Mouse (Mus musculus) 3134 (cell line): ENCODE data around the gene Daxx.

ENCODE experiments used
- DNase-seq: peaks from one replicate; pipeline ENCODE4 v3.0.0-alpha.2; 2011; ENCODE audit warnings: low spot score; ENCODE audit not compliant: insufficient read length; ENCODE audit errors: extremely low read depth

Daxx gene

DNA sequence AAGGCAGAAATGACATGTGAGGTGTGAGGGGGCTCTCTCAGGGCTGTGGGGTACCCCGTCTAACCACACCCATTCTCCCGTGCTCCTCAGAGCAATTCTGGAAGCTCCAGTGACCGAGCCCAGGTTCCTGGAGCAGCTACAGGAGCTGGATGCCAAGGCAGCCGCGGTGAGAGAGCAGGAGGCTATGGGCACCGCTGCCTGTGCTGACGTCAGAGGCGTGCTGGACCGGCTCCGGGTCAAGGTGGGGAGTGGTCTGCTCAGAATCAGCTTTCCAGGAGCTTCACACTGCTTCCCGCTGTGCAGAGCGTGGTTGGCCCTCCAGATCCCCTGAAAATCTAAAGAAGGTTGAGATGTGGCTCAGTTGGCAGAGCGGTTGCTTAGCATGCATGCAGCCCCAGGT is 49.9 kb downstream of the Daxx start:
- no peak for DNase-seq

DNA sequence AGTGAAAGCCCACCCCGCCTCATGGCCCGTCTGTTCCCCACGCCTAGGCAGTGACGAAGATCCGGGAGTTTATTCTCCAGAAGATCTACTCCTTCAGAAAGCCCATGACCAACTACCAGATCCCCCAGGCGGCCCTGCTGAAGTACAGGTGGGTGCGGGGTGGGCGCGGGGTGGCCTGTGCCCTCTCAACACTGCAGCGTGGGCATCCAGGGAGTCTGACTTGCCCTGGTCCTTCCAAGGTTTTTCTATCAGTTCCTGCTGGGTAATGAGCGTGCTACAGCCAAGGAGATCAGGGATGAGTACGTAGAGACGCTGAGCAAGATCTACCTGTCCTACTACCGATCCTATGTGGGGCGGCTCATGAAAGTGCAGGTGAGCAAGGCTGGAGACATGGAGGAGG is 50.7 kb downstream of the Daxx start:
- no peak for DNase-seq

DNA sequence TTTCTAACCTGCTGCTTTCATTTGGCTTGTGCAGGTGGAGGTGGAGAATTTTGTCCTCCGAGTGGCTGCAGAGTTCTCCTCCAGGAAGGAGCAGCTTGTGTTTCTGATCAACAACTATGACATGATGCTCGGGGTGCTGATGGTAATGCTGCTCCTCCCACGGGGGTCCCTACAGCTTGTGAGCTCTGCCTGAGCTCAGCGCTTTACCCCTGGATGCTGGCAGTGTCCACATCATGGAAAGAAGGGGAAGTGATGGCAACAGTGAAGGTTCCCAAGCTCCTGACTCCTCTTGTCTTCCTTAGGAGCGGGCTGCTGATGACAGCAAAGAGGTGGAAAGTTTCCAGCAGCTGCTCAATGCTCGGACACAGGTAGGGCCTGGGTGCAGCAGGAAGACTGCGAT is 53.7 kb downstream of the Daxx start:
- no peak for DNase-seq
